Mouse (Mus musculus) megakaryocyte, embryonic 14.5 days (primary cell): ENCODE results near the gene Fgd3. TPM values are rescaled to one million over a fixed set of nuclear protein-coding genes. Genes with fewer than 3 reads are reported as not detected.
A peak's percentile ranks its signal among the peaks of the same experiment; 100 is the strongest.

Experiments
- H3K27me3 ChIP-seq: replicated peaks from 2 replicates; pipeline ENCODE3; 2012; ENCODE audit warnings: inconsistent platforms
- H3K36me3 ChIP-seq: replicated peaks from 2 replicates; pipeline ENCODE3; 2012; ENCODE audit warnings: low read length, inconsistent platforms, mixed read lengths
- H3K4me1 ChIP-seq: 2 replicates; pipeline ENCODE4 v1.6.1; 2012; ENCODE audit warnings: inconsistent platforms
- H3K4me3 ChIP-seq: replicated peaks from 2 replicates; pipeline ENCODE3; 2012; ENCODE audit warnings: moderate library complexity, mild to moderate bottlenecking, inconsistent platforms
- H3K9me3 ChIP-seq: 2 replicates; pipeline ENCODE4 v1.6.1; 2012; ENCODE audit warnings: inconsistent platforms
- FLI1 ChIP-seq: IDR thresholded peaks from 2 replicates; pipeline ENCODE4 v1.6.1; 2012; ENCODE audit warnings: low read length, inconsistent platforms, mixed read lengths
- GATA1 ChIP-seq: IDR thresholded peaks from 3 replicates; pipeline ENCODE4 v1.6.1; 2012; ENCODE audit warnings: mixed read lengths, low read length, inconsistent platforms, borderline replicate concordance
- polyA plus RNA-seq: library from polyadenylated mRNA; stranded (reverse); fragments of >175 nt; gene quantifications from 2 replicates; pipeline ENCODE4 v1.2.3, GENCODE M21; 2012; ENCODE audit warnings: low replicate concordance; ENCODE audit not compliant: insufficient read depth

Fgd3 gene
- polyA plus RNA-seq, 1 experiment, result 10.4 TPM

DNA sequence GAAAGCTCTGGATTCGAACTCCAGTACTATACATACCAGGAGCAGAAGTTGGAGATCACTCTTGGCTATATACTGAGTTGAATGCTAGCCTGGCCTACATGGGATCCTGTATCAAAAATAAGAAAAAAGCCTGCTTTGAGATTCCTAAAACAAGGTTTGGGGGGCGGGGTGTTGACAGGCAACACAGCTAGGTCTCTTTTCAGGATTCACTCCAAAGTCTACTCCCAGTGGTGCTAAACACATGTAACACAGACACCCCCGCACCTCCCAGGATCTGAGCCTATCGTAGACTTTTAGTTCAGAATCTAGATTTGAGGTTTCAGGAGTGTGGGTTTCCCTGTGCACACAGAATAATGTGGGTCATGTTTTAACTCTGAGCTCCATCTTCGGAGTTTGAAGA, 2.6 kb upstream of the Fgd3 start:
- H3K36me3 ChIP-seq, result peaks cover 6% of the 10 kb centered on the region
- no peak overlapping the region for H3K4me3 ChIP-seq
- no peak for TF ChIP-seq FLI1
- TF ChIP-seq GATA1, result no peak
- H3K27me3 ChIP-seq, result no peaks in the 10 kb centered on the region
- H3K4me1 ChIP-seq, result peaks cover 97% of the 10 kb centered on the region
- H3K9me3 ChIP-seq, result no peaks in the 10 kb centered on the region

DNA sequence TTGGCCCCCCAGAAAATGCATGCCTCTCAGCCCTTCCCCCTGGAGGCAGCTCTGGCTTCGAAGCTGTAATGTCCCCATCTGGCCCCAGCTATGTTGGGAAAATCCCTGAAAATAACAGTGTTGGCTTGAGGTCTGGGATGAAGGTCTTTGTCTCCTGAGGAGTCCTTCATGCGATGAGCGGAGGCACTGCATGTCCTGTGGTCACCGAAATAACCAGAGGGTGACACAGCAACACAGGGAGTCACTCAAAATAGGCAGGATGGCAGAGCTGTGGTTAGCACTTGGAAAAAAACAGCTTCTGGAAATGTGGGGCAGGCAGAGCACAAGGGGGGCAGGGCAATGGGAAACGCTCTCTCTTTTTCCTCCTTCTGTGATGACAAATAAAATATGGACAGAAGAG, 2.1 kb upstream of the Fgd3 start:
- Histone ChIP-seq H3K9me3 (no peaks in the 10 kb centered on the region), H3K4me1 (peaks cover 99% of the 10 kb centered on the region), H3K4me3 (peak overlapping the region; percentile 83), H3K36me3 (peaks cover 6% of the 10 kb centered on the region), H3K27me3 (no peaks in the 10 kb centered on the region)
- TF ChIP-seq FLI1, result no peak
- TF ChIP-seq GATA1, result no peak

- TF ChIP-seq FLI1 (no peak), GATA1 (no peak)
- peaks cover 97% of the 10 kb centered on the region for H3K4me1 ChIP-seq
- H3K9me3 ChIP-seq, result no peaks in the 10 kb centered on the region
- H3K4me3 ChIP-seq, result peak overlapping the region; percentile 83
- H3K27me3 ChIP-seq, result no peaks in the 10 kb centered on the region
- peaks cover 6% of the 10 kb centered on the region for H3K36me3 ChIP-seq
Observed at GRCm38 (mm10) chr13:49321452-49321851, 1.3 kb upstream of the Fgd3 start.

GRCm38 (mm10) chr13:49320514-49320913, 403 bp upstream of the Fgd3 start:
- H3K9me3 ChIP-seq, result no peaks in the 10 kb centered on the region
- H3K4me3 ChIP-seq, result peak overlapping the region; percentile 83
- H3K36me3 ChIP-seq, result peaks cover 8% of the 10 kb centered on the region
- H3K4me1 ChIP-seq, result peaks cover 98% of the 10 kb centered on the region
- TF ChIP-seq FLI1 (no peak), GATA1 (no peak)
- H3K27me3 ChIP-seq, result no peaks in the 10 kb centered on the region

DNA sequence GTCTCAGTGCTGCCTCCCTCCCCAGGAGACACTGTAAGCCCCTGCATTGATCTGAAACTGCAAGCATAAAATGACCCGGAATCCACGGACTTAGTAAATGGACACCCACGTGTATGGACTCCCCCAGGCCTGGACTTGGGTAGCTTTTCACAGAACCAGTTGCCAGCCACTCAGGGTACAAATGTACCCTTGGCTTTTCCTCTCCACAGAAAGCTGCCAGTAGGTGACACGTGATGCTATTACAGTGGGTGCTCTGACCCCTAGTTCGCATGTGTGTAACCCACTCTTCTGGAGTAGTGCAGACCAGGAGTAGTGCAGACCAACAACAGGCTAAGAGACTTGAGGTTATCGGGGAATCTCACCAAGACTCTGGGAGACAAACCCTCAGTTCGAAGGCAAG, 2.2 kb downstream of the Fgd3 start:
- TF ChIP-seq GATA1, result no peak
- TF ChIP-seq FLI1, result no peak
- Histone ChIP-seq H3K27me3 (no peaks in the 10 kb centered on the region), H3K9me3 (no peaks in the 10 kb centered on the region), H3K4me1 (peaks cover 98% of the 10 kb centered on the region), H3K36me3 (peaks cover 12% of the 10 kb centered on the region), H3K4me3 (no peak overlapping the region)

GRCm38 (mm10) chr13:49317508-49317907, 2.6 kb downstream of the Fgd3 start:
- no peak overlapping the region for H3K4me3 ChIP-seq
- H3K36me3 ChIP-seq, result peaks cover 12% of the 10 kb centered on the region
- no peaks in the 10 kb centered on the region for H3K9me3 ChIP-seq
- no peak for TF ChIP-seq FLI1
- TF ChIP-seq GATA1, result no peak
- H3K4me1 ChIP-seq, result peaks cover 95% of the 10 kb centered on the region
- no peaks in the 10 kb centered on the region for H3K27me3 ChIP-seq

DNA sequence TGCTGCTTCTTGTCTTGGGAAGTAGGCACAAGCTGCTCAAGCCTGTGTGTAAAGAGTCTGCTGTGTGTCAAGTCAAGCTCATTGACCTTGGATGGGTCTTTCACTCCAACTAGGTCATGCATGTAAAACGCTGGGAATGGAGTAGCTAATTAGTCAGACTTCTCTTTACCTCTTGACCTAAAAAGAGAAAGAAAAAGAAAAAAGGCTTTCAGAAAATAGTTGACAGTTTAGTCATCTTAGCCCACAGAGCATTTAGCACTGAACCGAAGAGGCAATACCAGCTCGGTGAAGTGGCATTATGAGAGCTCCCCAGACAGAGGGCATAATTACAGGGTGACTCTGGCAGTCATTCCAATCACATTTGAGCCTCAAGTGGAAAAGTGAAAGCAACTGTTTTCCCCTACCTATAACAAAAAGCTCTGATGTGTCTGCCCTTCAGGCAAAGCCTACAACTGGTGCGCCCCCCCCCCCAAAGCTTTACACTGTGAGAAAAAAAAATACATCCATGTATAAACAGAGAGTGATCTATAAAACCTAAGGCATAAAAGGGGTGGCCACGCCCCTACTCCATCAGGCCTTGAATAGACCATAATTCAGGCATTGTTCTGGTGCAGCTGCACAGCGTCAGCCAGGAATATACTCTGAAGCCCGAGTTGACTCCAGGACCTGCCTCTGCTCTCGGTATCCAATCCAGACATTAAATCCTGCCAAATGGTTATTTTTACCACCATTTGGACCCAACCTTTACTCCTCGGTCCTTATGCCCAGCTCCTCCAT, 3.5 kb downstream of the Fgd3 start:
- H3K9me3 ChIP-seq, result no peaks in the 10 kb centered on the region
- peaks cover 93% of the 10 kb centered on the region for H3K4me1 ChIP-seq
- H3K36me3 ChIP-seq, result peaks cover 12% of the 10 kb centered on the region
- H3K4me3 ChIP-seq, result no peak overlapping the region
- H3K27me3 ChIP-seq, result no peaks in the 10 kb centered on the region
- no peak for TF ChIP-seq FLI1
- no peak for TF ChIP-seq GATA1

DNA sequence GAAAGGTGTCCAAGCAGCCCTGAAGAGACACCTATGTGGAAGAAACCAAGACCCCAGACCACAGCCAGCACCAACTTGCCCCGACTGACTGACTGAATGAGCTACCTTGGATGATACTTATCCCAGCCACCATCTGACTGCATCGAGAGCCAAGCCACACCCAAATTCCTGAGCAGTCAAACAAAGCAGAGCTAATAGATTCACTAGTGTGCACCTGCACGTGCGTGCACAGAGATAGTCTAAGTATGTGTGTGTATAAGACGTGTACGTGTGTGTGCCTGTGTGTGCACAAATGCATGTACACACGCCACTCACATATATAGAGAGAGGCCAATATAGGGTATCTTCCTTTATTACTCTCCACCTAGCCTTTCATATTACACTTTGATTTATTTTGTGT, 8.5 kb downstream of the Fgd3 start:
- Histone ChIP-seq H3K36me3 (peaks cover 17% of the 10 kb centered on the region), H3K4me3 (no peak overlapping the region), H3K27me3 (no peaks in the 10 kb centered on the region), H3K4me1 (peaks cover 85% of the 10 kb centered on the region), H3K9me3 (no peaks in the 10 kb centered on the region)
- TF ChIP-seq GATA1 (no peak), FLI1 (no peak)

DNA sequence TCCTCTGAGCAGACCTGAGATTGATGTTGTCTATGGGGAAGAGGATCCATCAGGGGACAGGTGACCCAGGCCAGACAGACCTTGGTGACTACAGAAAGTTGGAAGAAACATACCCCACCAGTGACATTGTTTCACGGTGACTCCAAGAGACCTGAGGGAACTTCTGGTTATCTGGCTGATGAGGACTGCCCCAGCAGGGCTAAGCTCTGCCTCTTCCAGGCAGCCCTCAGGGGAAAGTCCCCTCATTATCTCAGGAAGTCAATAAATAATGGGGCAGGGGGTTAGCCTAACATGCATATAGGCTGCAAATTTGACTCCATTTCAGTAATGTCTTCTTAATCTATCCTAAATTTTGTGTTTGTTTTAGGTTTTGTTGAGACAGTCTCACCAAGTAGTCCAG, 10.6 kb downstream of the Fgd3 start:
- no peaks in the 10 kb centered on the region for H3K27me3 ChIP-seq
- TF ChIP-seq FLI1 (no peak), GATA1 (no peak)
- H3K36me3 ChIP-seq, result peaks cover 29% of the 10 kb centered on the region
- peak overlapping the region; percentile 95 for H3K4me3 ChIP-seq
- no peaks in the 10 kb centered on the region for H3K9me3 ChIP-seq
- H3K4me1 ChIP-seq, result peaks cover 85% of the 10 kb centered on the region

GRCm38 (mm10) chr13:49308861-49309403, 11.2 kb downstream of the Fgd3 start:
- no peaks in the 10 kb centered on the region for H3K27me3 ChIP-seq
- H3K4me1 ChIP-seq, result peaks cover 85% of the 10 kb centered on the region
- H3K4me3 ChIP-seq, result peak overlapping the region; percentile 95
- no peak for TF ChIP-seq FLI1
- TF ChIP-seq GATA1, result no peak
- H3K9me3 ChIP-seq, result no peaks in the 10 kb centered on the region
- peaks cover 31% of the 10 kb centered on the region for H3K36me3 ChIP-seq
